Comparison of ENCODE assay signal across 17 mouse cellular contexts in genomic region chr4:95463082-95463825, GRCm38 (mm10).
DNase-seq lines count a peak whose midpoint lies in the region; ATAC-seq and TF ChIP-seq lines count a peak whose summit lies in the region.
"Had no signal": no experiment of that assay in that cellular context is flagged by ENCODE, and none has a peak within 500 bp of the region (broad histone marks: within the 10 kb centered on the region; RNA-seq: fewer than 3 reads in every experiment).

No protein-coding gene starts in this region.

- H3K27ac ChIP-seq in midbrain, embryonic 11.5 days (ENCODE audit: low read depth, low read length): no peak overlapping the region
- no peak overlapping the region for H3K27ac ChIP-seq in midbrain, embryonic 13.5 days
- H3K27ac ChIP-seq in forebrain, postnatal 0 days (ENCODE audit: low read depth, low read length): no peak overlapping the region
- H3K27ac ChIP-seq: embryonic facial prominence, embryonic 15.5 days; liver, embryonic 12.5 days; lung, embryonic 15.5 days; stomach, postnatal 0 days had no signal

- no peak for ATAC-seq in midbrain, embryonic 11.5 days (ENCODE audit: low FRiP score)
- no peak for ATAC-seq in midbrain, embryonic 13.5 days
- no peak for ATAC-seq in forebrain, postnatal 0 days
- ATAC-seq: forebrain, embryonic 14.5 days; liver, embryonic 12.5 days had no signal

- no peak overlapping the region for H3K9ac ChIP-seq in midbrain, embryonic 11.5 days (ENCODE audit: low read length)
- no peak overlapping the region for H3K9ac ChIP-seq in midbrain, embryonic 13.5 days (replicated peaks)
- H3K9ac ChIP-seq in forebrain, postnatal 0 days: no peak overlapping the region
- H3K9ac ChIP-seq: embryonic facial prominence, embryonic 15.5 days; liver, embryonic 12.5 days; lung, embryonic 15.5 days had no signal

- no peaks in the 10 kb centered on the region for H3K4me1 ChIP-seq in midbrain, embryonic 11.5 days (ENCODE audit: control insufficient read depth, insufficient read depth, low read length)
- no peaks in the 10 kb centered on the region for H3K4me1 ChIP-seq in midbrain, embryonic 13.5 days (replicated peaks)
- H3K4me1 ChIP-seq in forebrain, postnatal 0 days (ENCODE audit: insufficient read depth): no peaks in the 10 kb centered on the region
- H3K4me1 ChIP-seq: embryonic facial prominence, embryonic 15.5 days; liver, embryonic 12.5 days; lung, embryonic 15.5 days had no signal

- H3ac ChIP-seq in myocyte (ENCODE audit: control insufficient read depth, insufficient read length): no peak overlapping the region

- DNase-seq in adrenal gland, adult (ENCODE audit: inconsistent age in 2 of 2, low spot score in 1 of 2): peak; percentile 77 to 85
- DNase-seq in adrenal gland, adult 18-20 months (ENCODE audit: low spot score in 2 of 2): no peak
- peak; percentile 53 for DNase-seq in midbrain, embryonic 11.5 days (ENCODE audit: low spot score, missing footprints)
- DNase-seq in gastrocnemius, postnatal 36 days: peak; percentile 38 to 57
- no peak for DNase-seq in layer of hippocampus, adult 18-20 months (ENCODE audit: low spot score in 2 of 2)
- no peak for DNase-seq in forebrain, postnatal 0 days
- DNase-seq: cerebellum, adult 9-11 months; kidney, postnatal 14 days; thymus, postnatal 36 days had no signal

- H3K4me2 ChIP-seq in midbrain, embryonic 11.5 days: no peak overlapping the region
- no peak overlapping the region for H3K4me2 ChIP-seq in midbrain, embryonic 13.5 days (replicated peaks)
- H3K4me2 ChIP-seq in myocyte (ENCODE audit: low read depth): peak overlapping the region; percentile 4
- H3K4me2 ChIP-seq in forebrain, postnatal 0 days (ENCODE audit: low read depth): no peak overlapping the region
- H3K4me2 ChIP-seq: embryonic facial prominence, embryonic 15.5 days; liver, embryonic 12.5 days; lung, embryonic 15.5 days had no signal

- H3K79me2 ChIP-seq in myocyte (ENCODE audit: control insufficient read depth, insufficient read depth): no peaks in the 10 kb centered on the region

- no peaks in the 10 kb centered on the region for H3K9me3 ChIP-seq in midbrain, embryonic 11.5 days (ENCODE audit: control insufficient read depth, low read length)
- no peaks in the 10 kb centered on the region for H3K9me3 ChIP-seq in midbrain, embryonic 13.5 days
- no peaks in the 10 kb centered on the region for H3K9me3 ChIP-seq in forebrain, postnatal 0 days (ENCODE audit: low read length)
- H3K9me3 ChIP-seq: embryonic facial prominence, embryonic 15.5 days; liver, embryonic 12.5 days; lung, embryonic 15.5 days had no signal

- no peak for TF ChIP-seq POLR2A in myocyte (IDR thresholded peaks at IDR 0.05; ENCODE audit: insufficient read length, low read depth)

- intact Hi-C loops in gastrocnemius, postnatal 36 days (cut with DNase I): no loop called here

- no peaks in the 10 kb centered on the region for H3K36me3 ChIP-seq in midbrain, embryonic 11.5 days (ENCODE audit: control insufficient read depth, insufficient read depth, low read length)
- no peaks in the 10 kb centered on the region for H3K36me3 ChIP-seq in midbrain, embryonic 13.5 days
- H3K36me3 ChIP-seq in myocyte (ENCODE audit: control insufficient read depth, insufficient read depth): no peaks in the 10 kb centered on the region
- no peaks in the 10 kb centered on the region for H3K36me3 ChIP-seq in forebrain, postnatal 0 days (ENCODE audit: insufficient read depth)
- H3K36me3 ChIP-seq: embryonic facial prominence, embryonic 15.5 days; liver, embryonic 12.5 days; lung, embryonic 15.5 days had no signal

- no peak overlapping the region for H3K4me3 ChIP-seq in midbrain, embryonic 11.5 days (ENCODE audit: low read depth, low read length)
- no peak overlapping the region for H3K4me3 ChIP-seq in midbrain, embryonic 13.5 days (replicated peaks)
- H3K4me3 ChIP-seq in myocyte: no peak overlapping the region
- H3K4me3 ChIP-seq in forebrain, postnatal 0 days (ENCODE audit: low read depth, low read length): no peak overlapping the region
- H3K4me3 ChIP-seq: embryonic facial prominence, embryonic 15.5 days; liver, embryonic 12.5 days; lung, embryonic 15.5 days had no signal

- no peak for TF ChIP-seq CTCF in forebrain, postnatal 0 days (IDR thresholded peaks at IDR 0.05; ENCODE audit: low read depth)

- no peaks in the 10 kb centered on the region for H3K27me3 ChIP-seq in midbrain, embryonic 11.5 days (ENCODE audit: control insufficient read depth, insufficient read depth, low read length)
- H3K27me3 ChIP-seq in midbrain, embryonic 13.5 days: no peaks in the 10 kb centered on the region
- H3K27me3 ChIP-seq in myocyte (ENCODE audit: control insufficient read depth, insufficient read depth, insufficient read length): no peaks in the 10 kb centered on the region
- no peaks in the 10 kb centered on the region for H3K27me3 ChIP-seq in forebrain, postnatal 0 days (ENCODE audit: insufficient read depth, low read length)
- H3K27me3 ChIP-seq: CH12.LX; embryonic facial prominence, embryonic 15.5 days; liver, embryonic 12.5 days; lung, embryonic 15.5 days had no signal

- WGBS in midbrain, embryonic 11.5 days: 82% methylated on average over 8 of the region's 8 CpGs
- 78% methylated on average over 8 of the region's 8 CpGs for WGBS in midbrain, embryonic 13.5 days
- 86% methylated on average over 8 of the region's 8 CpGs for whole genome bisulfite sequencing in forebrain, postnatal 0 days

TF ChIP-seq in myocyte, 11 proteins besides CTCF, POLR2A, EP300 and RAD21:
- TF ChIP-seq USF1 (IDR thresholded peaks at IDR 0.05; ENCODE audit: low read depth) (no peak), TCF3 (IDR thresholded peaks at IDR 0.05; ENCODE audit: insufficient read length, low read depth) (no peak), MAX (IDR thresholded peaks at IDR 0.05; ENCODE audit: low read depth) (no peak), POLR2AphosphoS2 (IDR thresholded peaks at IDR 0.05; ENCODE audit: insufficient read length, low read depth) (no peak), TCF12 (IDR thresholded peaks at IDR 0.05; ENCODE audit: insufficient read depth, poor library complexity, severe bottlenecking) (peak; percentile 31), CEBPB (IDR thresholded peaks at IDR 0.05; ENCODE audit: insufficient read depth, poor library complexity, severe bottlenecking) (no peak), SRF (IDR thresholded peaks at IDR 0.05; ENCODE audit: control insufficient read depth, insufficient read length, low read depth) (no peak), REST (IDR thresholded peaks at IDR 0.05; ENCODE audit: insufficient read depth, insufficient read length) (no peak), E2F4 (IDR thresholded peaks at IDR 0.05; ENCODE audit: insufficient read depth) (no peak), MYOD1 (IDR thresholded peaks at IDR 0.05; ENCODE audit: control insufficient read depth in 1 of 3, insufficient read length in 2 of 3, low read depth in 2 of 3) (peak; percentile 6 to 50 (median 14)), MYOG (IDR thresholded peaks at IDR 0.05; ENCODE audit: control insufficient read depth in 1 of 3, insufficient read depth in 1 of 3, insufficient read length in 2 of 3, low read depth in 2 of 3) (peak; percentile 16 to 78 (median 28))

Comparison
In these comparisons a context has a peak if more than half of its experiments do, and no peak if none do; other contexts are left out.
1. DNase-seq: peak in adrenal gland, adult (2 of 2), midbrain, embryonic 11.5 days (single experiment) and gastrocnemius, postnatal 36 days (2 of 2); none in adrenal gland, adult 18-20 months (0 of 2), layer of hippocampus, adult 18-20 months (0 of 2) and forebrain, postnatal 0 days (single experiment).